Mouse (Mus musculus) neural tube, embryonic 15.5 days (tissue): ENCODE measurements around the gene Prkaca. TPM values are rescaled to one million over a fixed set of nuclear protein-coding genes. Genes with fewer than 3 reads are reported as not detected.

Experiments used
- ATAC-seq: fragments of 200-750 bp; cut with Nextera tagmentation; 2 replicates; pipeline ENCODE4 v1.8.0; 2017; ENCODE audit warnings: mild to moderate bottlenecking, moderate TSS enrichment, moderate library complexity; ENCODE audit not compliant: low FRiP score
- H3K27ac ChIP-seq: fragments of 300-500 bp; sonication (generic); replicated peaks from 2 replicates; pipeline ENCODE4 v1.5.1; 2015; ENCODE audit warnings: mild to moderate bottlenecking, inconsistent platforms
- H3K27me3 ChIP-seq: fragments of 300-500 bp; sonication (generic); replicated peaks from 2 replicates; pipeline ENCODE4 v1.6.1; 2015; ENCODE audit warnings: inconsistent platforms
- H3K36me3 ChIP-seq: fragments of 300-500 bp; sonication (generic); 2 replicates; pipeline ENCODE4 v1.6.1; 2015; ENCODE audit warnings: inconsistent platforms
- H3K4me1 ChIP-seq: fragments of 300-500 bp; sonication (generic); 2 replicates; pipeline ENCODE4 v1.6.1; 2015; ENCODE audit warnings: inconsistent platforms
- H3K4me2 ChIP-seq: fragments of 300-500 bp; sonication (generic); 2 replicates; pipeline ENCODE4 v1.6.1; 2015; ENCODE audit warnings: inconsistent platforms, mild to moderate bottlenecking, moderate library complexity
- H3K4me3 ChIP-seq: fragments of 300-500 bp; sonication (generic); replicated peaks from 2 replicates; pipeline ENCODE4 v1.5.1; 2015; ENCODE audit warnings: mild to moderate bottlenecking, inconsistent platforms
- H3K9ac ChIP-seq: fragments of 300-500 bp; sonication (generic); replicated peaks from 2 replicates; pipeline ENCODE4 v1.6.1; 2015; ENCODE audit warnings: mild to moderate bottlenecking, inconsistent platforms
- H3K9me3 ChIP-seq: fragments of 300-500 bp; sonication (generic); replicated peaks from 2 replicates; pipeline ENCODE4 v1.6.1; 2016; ENCODE audit warnings: inconsistent platforms
- WGBS: fragments of 180-500 bp; shearing (Covaris S2); methylation state at CpG from one replicate; pipeline ENCODE4 v1.1.7; 2015; ENCODE audit warnings: mixed read lengths; 5-methylcytosine and 5-hydroxymethylcytosine counted together
- polyA plus RNA-seq: library from polyadenylated mRNA; unstranded; fragments of >200 nt; fragmentation: Nextera tagmentation; extraction: Ambion mirVana; gene quantifications from 2 replicates; pipeline ENCODE4 v1.2.1, GENCODE M21; 2015

The Prkaca gene
- polyA plus RNA-seq, 1 experiment from 2014 or later, result 256 TPM

DNA sequence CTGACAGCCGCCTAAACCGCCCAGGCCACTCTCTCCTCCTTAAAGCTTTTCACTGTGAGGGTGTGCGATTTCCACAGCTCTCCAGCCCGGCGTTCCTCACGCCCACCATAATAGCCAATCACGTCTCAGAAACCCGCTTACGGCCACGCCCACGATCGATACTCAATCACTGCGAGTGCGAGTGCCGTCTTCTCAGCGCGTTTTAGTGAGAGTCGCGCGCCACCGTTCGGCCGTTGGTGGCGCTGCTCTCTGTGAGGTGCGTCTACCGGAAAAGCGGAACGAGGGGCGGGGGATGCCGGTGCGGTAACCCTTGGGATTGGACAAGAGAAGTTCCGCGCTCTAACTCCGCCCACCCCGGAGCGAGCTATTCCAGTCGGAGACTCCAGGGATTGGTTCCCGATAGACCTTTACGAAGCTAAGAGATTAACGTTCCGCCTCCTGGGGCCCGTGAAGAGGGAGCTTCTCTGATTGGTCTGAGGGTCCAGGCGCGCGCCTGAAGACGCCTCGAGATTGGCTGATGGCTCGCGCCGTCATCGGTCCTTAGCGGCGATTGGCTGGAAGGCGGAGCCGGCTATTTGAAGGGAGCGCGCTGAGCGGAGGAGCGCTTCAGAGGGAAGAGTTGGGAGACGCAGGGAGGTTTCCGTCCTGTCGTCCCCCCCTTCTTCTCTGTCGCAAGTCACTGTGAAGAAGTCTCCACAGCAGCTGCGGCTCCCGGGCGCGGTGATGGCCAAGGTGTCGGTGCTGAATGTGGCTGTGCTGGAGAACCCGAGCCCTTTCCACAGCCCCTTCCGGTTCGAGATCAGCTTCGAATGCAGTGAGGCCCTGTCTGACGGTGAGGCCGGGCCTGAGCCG is 17.5 kb upstream of the Prkaca start, which contains the start of the genes Gm10644 and Asf1b:
TSS of gene Gm10644 (minus strand) at position 100 of the 852 bp plus-strand sequence.
TSS of gene Asf1b (plus strand) at position 402 of the 852 bp plus-strand sequence.
- peaks cover 15% of the 10 kb centered on the region for H3K4me1 ChIP-seq
- no peaks in the 10 kb centered on the region for H3K36me3 ChIP-seq
- H3K27ac ChIP-seq, result peak within 1 kb of the TSS; percentile 76
- peak within 1 kb of the TSS; percentile 58 for H3K9ac ChIP-seq
- WGBS, result under 1% methylated on average over 75 of the region's 75 CpGs
- H3K4me3 ChIP-seq, result peak within 1 kb of the TSS; percentile 57
- ATAC-seq, result peak; percentile 98
- peak within 1 kb of the TSS; percentile 99 for H3K4me2 ChIP-seq
- H3K9me3 ChIP-seq, result no peaks in the 10 kb centered on the region
- H3K27me3 ChIP-seq, result no peaks in the 10 kb centered on the region

DNA sequence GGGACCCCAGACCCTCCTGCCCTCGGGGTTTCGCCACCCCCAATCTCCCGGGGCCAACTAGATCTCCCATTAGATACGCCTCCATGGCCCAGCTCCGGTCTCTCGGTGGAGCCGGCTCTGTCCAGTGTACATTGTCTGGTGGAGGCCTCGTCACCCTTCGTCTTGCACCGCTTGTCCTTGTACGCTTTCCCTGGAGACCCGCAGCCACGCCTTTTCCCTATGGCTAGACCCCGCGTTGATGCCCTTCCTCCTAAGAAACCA is 16.9 kb upstream of the Prkaca start:
- no peak overlapping the region for H3K27ac ChIP-seq
- no peaks in the 10 kb centered on the region for H3K27me3 ChIP-seq
- H3K4me2 ChIP-seq, result peak overlapping the region; percentile 99
- no peaks in the 10 kb centered on the region for H3K36me3 ChIP-seq
- H3K4me1 ChIP-seq, result peaks cover 15% of the 10 kb centered on the region
- no peaks in the 10 kb centered on the region for H3K9me3 ChIP-seq
- H3K4me3 ChIP-seq, result peak overlapping the region; percentile 57
- peak overlapping the region; percentile 34 for H3K9ac ChIP-seq
- 0% methylated on average over 15 of the region's 15 CpGs for WGBS
- ATAC-seq, result no peak

DNA sequence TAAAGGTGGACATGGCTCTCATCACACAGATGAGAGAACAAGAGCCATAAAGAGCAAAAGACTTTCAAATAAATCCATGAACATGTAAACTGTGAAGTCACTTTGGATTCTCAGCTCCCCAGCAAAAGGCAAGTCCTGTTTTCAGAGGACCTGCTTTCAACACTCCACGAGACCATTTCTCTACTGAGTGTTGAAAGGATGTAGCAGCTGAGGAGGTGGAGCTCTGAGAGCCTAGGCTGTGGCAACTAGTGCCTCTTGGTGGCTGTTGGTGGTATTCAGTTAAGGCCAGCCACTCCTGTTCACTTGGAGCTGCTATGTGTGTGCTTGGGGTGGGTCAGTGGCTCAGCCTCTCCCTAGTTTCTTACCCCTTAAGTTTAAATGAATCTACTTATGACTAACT is 16.0 kb upstream of the Prkaca start:
- 18% methylated on average over 1 of the region's 1 CpGs for WGBS
- Histone ChIP-seq H3K9ac (no peak overlapping the region), H3K27ac (no peak overlapping the region), H3K36me3 (no peaks in the 10 kb centered on the region), H3K4me2 (peak overlapping the region; percentile 99), H3K4me1 (peaks cover 15% of the 10 kb centered on the region), H3K4me3 (no peak overlapping the region), H3K9me3 (no peaks in the 10 kb centered on the region), H3K27me3 (no peaks in the 10 kb centered on the region)
- no peak for ATAC-seq

DNA sequence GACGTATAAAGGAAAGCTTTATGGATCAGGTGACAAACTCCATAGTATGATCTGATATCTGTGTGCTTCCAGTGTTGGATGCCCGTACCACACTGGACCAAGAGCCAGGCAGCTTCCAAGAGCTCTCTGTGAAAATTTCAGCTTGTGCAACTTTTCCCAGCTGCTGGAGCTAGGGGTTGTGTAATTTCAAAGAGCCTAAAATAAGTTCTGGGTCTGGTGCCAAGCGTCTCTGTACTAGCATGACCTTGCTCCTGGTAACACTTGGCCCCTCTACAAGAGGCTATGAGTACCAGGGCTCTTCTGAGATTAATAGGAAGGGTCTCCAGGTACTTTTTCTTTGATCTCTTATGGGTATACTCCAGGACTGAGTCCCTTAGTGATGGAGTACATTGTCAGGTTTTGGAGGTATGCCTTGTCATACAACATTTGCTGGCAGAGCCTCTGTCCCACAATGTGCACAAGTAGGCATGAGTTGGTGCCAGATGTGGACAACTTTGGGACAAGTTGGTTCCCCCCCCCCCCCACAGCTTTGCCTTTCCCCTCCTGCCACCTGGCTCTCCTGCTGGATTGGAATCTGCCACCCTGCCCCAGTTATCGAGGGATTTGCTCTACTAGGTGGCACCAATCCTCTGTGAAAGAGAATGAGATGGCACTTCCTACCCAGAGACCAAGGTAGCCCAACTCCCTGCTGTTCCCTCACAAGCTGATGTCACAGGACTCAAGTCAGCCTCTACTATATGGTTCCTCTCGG is 8.6 kb upstream of the Prkaca start:
- H3K4me3 ChIP-seq, result no peak overlapping the region
- 92% methylated on average over 5 of the region's 5 CpGs for WGBS

DNA sequence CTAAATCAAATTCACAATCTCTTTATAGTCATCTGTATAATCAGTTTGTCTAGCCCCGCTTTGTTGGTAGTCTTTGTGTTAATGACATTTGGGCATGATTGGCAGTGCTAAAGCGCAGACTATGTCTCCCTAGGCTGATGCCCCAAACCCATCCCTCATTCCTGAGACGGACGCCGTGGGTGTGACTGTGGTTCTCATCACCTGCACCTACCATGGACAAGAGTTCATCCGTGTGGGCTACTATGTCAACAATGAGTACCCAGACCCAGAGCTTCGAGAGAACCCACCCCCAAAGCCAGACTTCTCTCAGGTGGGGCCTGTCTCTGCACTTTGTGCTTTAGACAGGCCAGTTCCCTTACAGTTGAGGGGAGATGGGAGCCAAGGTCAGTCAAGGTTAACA is 5.1 kb upstream of the Prkaca start:
- Histone ChIP-seq H3K4me2 (no peak overlapping the region), H3K9me3 (no peaks in the 10 kb centered on the region), H3K4me1 (peaks cover 8% of the 10 kb centered on the region), H3K4me3 (no peak overlapping the region), H3K36me3 (no peaks in the 10 kb centered on the region), H3K27me3 (no peaks in the 10 kb centered on the region), H3K9ac (no peak overlapping the region), H3K27ac (no peak overlapping the region)
- ATAC-seq, result no peak
- 95% methylated on average over 7 of the region's 7 CpGs for WGBS

More for the DNA sequence above, 8.6 kb upstream of the Prkaca start:
- Histone ChIP-seq H3K4me1 (no peaks in the 10 kb centered on the region), H3K9ac (no peak overlapping the region), H3K9me3 (no peaks in the 10 kb centered on the region), H3K27ac (no peak overlapping the region), H3K36me3 (no peaks in the 10 kb centered on the region), H3K27me3 (no peaks in the 10 kb centered on the region), H3K4me2 (no peak overlapping the region)
- no peak for ATAC-seq

DNA sequence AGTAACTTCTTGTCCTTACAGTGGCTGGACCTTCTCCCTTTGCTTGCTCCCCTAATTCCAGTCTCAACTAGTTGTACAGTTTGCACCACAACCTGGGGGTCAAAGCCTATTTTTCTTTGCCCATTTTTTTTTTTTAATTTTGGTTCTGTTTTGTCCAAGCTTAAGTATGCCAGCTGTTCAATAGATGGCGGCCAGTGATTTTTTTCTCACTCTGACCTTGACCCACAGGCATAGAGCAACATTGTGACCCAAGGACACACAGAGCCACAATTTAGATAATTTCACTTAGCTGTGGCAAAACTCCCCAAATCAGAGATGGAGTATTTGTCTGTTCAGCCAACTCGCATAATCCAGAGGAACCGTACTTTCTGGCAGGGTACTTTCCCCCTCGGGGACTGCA is 1.7 kb upstream of the Prkaca start:
- H3K9me3 ChIP-seq, result no peaks in the 10 kb centered on the region
- no peaks in the 10 kb centered on the region for H3K36me3 ChIP-seq
- H3K4me1 ChIP-seq, result peaks cover 25% of the 10 kb centered on the region
- WGBS, result 93% methylated on average over 4 of the region's 4 CpGs
- H3K27ac ChIP-seq, result no peak overlapping the region
- H3K4me3 ChIP-seq, result no peak overlapping the region
- H3K27me3 ChIP-seq, result no peaks in the 10 kb centered on the region
- no peak overlapping the region for H3K4me2 ChIP-seq
- ATAC-seq, result no peak
- H3K9ac ChIP-seq, result no peak overlapping the region

DNA sequence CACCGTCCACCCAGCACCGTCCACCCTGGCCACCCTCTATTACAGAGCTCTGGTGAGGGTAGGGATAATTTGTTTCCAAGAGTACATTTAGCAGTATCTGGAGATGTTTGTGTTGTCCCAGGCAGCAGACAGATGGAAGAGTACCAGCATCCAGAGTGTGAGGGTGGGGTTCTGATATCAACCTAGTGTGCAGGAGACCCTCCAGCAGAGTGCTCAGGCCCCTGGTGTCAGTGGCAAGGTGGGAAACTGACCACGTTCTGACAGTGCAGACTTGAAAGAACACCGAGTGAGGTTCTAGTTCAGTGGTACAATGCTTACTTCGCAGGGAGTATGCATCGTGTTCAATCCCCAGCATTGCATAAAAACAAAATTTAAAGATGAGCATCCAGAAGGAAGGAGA is 1.1 kb upstream of the Prkaca start:
- Histone ChIP-seq H3K4me3 (peak overlapping the region; percentile 93), H3K4me1 (peaks cover 28% of the 10 kb centered on the region), H3K27me3 (no peaks in the 10 kb centered on the region), H3K9me3 (no peaks in the 10 kb centered on the region), H3K36me3 (no peaks in the 10 kb centered on the region), H3K27ac (no peak overlapping the region; the same call in 1 of the 2 replicates), H3K4me2 (peak overlapping the region; percentile 73), H3K9ac (peak overlapping the region; percentile 84)
- WGBS, result 71% methylated on average over 6 of the region's 6 CpGs
- no peak for ATAC-seq

DNA sequence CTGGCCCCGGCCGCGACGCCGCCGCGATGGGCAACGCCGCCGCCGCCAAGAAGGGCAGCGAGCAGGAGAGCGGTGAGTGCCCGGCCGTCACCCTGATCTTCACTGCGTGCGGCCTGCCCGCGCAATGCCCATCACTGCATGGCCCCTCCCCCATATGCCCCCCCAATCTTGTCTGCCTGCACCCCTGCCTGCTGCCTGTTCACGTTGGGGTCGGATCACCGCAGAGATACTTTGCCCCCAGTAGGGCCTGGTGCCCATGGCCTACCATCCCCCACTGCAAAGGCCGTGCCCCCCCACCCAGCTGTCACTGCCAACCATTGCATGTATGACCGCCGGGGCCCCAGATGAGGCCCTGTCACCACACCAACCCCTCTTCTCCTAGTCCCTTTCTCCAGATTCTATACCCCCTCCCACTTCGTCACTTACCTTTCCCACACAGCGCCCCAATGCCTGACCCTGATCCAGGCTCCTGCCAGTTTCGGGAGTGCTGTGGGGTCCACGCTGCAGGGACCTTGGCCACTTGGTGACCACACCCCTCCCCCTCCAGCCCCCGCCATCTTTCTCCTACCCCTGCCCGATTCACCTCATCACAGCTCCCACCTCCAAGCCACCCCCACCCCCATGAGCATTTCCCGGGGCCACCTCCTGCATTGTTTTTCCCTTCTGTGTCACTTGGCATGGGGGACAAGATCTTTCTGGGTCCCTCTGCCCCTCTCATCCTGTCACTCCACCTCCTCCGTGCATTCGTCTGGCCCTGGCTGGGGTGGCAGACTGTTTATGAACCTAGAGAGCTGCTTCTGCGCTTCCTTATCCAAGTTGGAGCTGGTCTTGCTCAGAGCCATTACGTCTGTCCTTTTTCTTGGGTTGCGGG is 603 bp downstream of the Prkaca start:
- no peaks in the 10 kb centered on the region for H3K36me3 ChIP-seq
- H3K9ac ChIP-seq, result peak overlapping the region; percentile 98
- H3K27me3 ChIP-seq, result no peaks in the 10 kb centered on the region
- peak; percentile 29 for ATAC-seq
- peaks cover 46% of the 10 kb centered on the region for H3K4me1 ChIP-seq
- H3K4me3 ChIP-seq, result peak overlapping the region; percentile 93
- no peaks in the 10 kb centered on the region for H3K9me3 ChIP-seq
- 3% methylated on average over 37 of the region's 37 CpGs for WGBS
- peak overlapping the region; percentile 89 for H3K27ac ChIP-seq
- H3K4me2 ChIP-seq, result peak overlapping the region; percentile 93

DNA sequence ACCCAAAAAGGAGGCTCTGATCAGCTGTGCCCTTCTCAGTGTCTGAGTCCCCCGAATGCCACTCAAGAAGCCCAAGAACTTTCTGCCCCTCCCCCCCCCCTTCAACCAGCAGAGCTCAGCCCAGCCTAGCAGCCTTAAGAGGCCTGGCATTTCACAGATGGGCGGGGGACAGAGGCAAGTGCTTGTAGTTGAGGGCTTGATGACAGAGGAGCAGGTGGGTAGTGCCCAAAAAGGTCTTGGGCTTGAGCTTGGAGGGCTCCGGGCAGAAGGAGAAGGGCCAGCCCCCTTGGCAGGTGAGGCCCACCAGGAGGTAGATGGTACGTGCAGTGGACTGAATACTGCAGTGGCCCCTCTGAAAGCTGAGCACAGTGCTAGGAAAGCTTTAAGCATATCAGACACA is 1.7 kb downstream of the Prkaca start:
- H3K4me1 ChIP-seq, result peaks cover 48% of the 10 kb centered on the region
- no peak overlapping the region for H3K27ac ChIP-seq
- no peaks in the 10 kb centered on the region for H3K27me3 ChIP-seq
- no peaks in the 10 kb centered on the region for H3K36me3 ChIP-seq
- peak overlapping the region; percentile 98; the same call in 1 of the 2 replicates for H3K9ac ChIP-seq
- no peak for ATAC-seq
- no peaks in the 10 kb centered on the region for H3K9me3 ChIP-seq
- peak overlapping the region; percentile 93 for H3K4me2 ChIP-seq
- 86% methylated on average over 4 of the region's 4 CpGs for WGBS
- H3K4me3 ChIP-seq, result peak overlapping the region; percentile 93

DNA sequence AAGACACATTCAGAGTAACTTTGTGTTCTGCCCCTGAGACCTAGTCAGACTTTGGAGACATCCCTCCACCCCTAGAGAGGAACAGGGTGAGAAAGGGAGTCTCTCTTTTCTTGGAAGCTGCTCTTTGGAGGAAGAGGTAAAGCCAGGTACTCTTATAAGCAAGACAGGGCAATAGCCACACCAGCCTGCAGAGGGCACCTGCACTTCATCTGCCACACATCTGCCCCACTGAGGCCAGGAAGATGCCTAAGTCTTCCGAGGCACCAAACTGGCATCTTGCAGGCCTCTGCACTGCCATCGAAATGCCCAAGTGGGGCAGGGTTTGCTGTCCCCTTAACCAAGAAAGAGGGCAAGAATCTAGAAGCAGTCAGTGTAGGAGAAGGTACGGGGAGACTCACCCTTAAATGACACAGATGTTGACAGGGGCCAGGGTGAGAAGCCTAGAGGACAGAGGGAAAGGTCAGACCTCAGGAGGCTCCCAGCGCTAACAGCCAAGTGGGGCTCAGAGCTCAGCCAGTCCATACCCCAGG is 3.4 kb downstream of the Prkaca start:
- Histone ChIP-seq H3K27ac (no peak overlapping the region), H3K27me3 (no peaks in the 10 kb centered on the region), H3K36me3 (peaks cover 11% of the 10 kb centered on the region), H3K9ac (no peak overlapping the region), H3K9me3 (no peaks in the 10 kb centered on the region), H3K4me2 (no peak overlapping the region), H3K4me1 (peaks cover 50% of the 10 kb centered on the region), H3K4me3 (no peak overlapping the region)
- WGBS, result 91% methylated on average over 4 of the region's 4 CpGs
- no peak for ATAC-seq

DNA sequence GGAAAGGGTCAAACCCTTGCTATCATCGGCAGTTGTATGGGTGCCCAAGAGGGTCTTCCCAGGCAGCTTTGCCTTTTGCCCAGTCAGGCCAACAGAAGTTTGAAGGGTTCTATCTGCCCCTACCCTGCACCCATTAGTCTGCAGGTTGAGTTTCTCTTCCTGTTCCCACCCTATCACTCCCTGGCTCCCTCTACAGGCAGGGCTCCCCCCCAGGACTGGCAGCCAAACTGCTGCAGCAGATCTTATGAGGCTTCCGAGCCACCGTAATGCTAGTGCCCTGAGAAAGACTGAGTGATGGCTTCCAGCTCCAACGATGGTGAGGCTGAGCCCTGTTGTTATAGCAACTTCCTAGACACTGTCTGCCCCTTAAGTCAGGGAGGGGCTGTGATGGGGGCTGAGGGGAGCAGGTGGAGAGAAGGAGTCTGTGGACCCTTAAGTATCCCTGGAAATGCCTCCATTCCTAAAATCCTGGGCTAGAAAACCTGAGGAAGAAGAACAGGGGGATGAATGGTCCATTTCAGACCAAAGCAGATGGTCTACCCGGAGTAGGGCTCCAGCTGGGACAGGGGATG is 4.1 kb downstream of the Prkaca start:
- Histone ChIP-seq H3K9me3 (no peaks in the 10 kb centered on the region), H3K27ac (no peak overlapping the region), H3K4me1 (peaks cover 45% of the 10 kb centered on the region), H3K27me3 (no peaks in the 10 kb centered on the region), H3K4me3 (no peak overlapping the region), H3K4me2 (no peak overlapping the region), H3K36me3 (peaks cover 18% of the 10 kb centered on the region), H3K9ac (no peak overlapping the region)
- WGBS, result 77% methylated on average over 5 of the region's 5 CpGs
- ATAC-seq, result no peak
